Mouse (Mus musculus) gastrocnemius, adult 2 months (tissue): ENCODE data around the gene Ptpro. TPM values are rescaled to one million over a fixed set of nuclear protein-coding genes. Genes with fewer than 3 reads are reported as not detected.
"Not testable (repeated sequence)": the region's sequence is repeated elsewhere in the genome, so short reads cannot be mapped to it uniquely, and the experiment has no call there.

Source experiments
- DNase-seq: peaks from one replicate; pipeline ENCODE4 v3.0.0; 2022
- H3K27ac ChIP-seq: fragments of 200-600 bp; 2 replicates; pipeline ENCODE4 v1.8.1; 2022; ENCODE audit warnings: mild to moderate bottlenecking
- H3K4me3 ChIP-seq: fragments of 200-600 bp; 2 replicates; pipeline ENCODE4 v1.8.1; 2022; ENCODE audit warnings: mild to moderate bottlenecking, moderate library complexity
- CTCF ChIP-seq: fragments of 200-600 bp; IDR thresholded peaks from 2 replicates; pipeline ENCODE4 v1.8.1; 2022; ENCODE audit warnings: antibody characterized with exemption, mild to moderate bottlenecking, moderate library complexity
- intact Hi-C: fragments of 180-260 bp; cut with DNase I; formaldehyde crosslinking; loops from one replicate; pipeline ENCODE4 v1.15.1; 2025
- total RNA-seq, 2 experiments: library from RNA; stranded (reverse); gene quantifications; 2 replicates each; pipeline ENCODE4 v1.2.3; 2021

Ptpro gene
- total RNA-seq, 2 experiments from 2014 or later = 0.26 to 0.73 TPM

DNA sequence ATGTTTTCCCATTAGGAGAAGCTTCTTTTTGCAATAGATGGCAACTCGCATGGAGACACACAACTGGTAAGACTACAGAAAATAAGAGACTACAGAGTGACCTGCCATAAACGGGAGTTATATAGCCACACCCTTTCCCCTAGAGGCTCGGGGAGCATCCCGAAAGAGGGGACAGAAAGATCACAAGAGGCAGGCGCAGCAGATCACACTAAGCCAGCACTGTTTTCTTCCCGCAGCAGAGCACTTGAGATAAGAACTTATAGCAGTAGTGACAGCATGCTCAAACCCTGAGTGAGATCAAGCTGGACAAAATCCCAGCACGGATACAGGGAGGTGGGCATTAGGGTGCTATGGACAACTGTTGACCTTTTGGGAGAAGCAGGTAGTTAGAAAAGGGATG, 203.9 kb downstream of the Ptpro start:
- peak overlapping the region; percentile 41; the same call in 1 of the 2 replicates for H3K27ac ChIP-seq
- H3K4me3 ChIP-seq = peak overlapping the region; percentile 51
- TF ChIP-seq CTCF = no peak
- intact Hi-C loops = no loop called here
- no peak for DNase-seq

DNA sequence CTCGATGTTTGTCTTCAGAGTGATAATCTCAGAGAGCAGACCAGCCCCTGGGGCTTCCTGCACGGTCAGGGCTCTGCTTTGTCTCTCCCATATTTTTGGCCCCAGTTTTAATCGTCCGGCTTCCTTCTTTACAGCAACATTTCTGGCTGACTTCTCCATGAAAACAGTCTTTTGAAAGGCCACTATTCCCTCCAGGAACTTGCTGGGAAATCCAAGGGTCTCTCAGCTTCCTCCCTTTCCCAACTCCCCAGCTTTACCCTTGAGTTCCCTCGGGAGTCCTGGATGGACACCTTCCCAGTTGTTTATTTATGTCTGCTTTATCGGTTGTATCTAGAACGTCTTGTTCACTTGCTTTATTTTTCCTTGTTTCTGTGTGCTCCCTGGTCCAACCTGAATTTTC, 205.1 kb downstream of the Ptpro start:
- Histone ChIP-seq H3K4me3 (no peak overlapping the region), H3K27ac (peak overlapping the region; percentile 41)
- no peak for DNase-seq
- no peak for TF ChIP-seq CTCF
- intact Hi-C loops = no loop called here

DNA sequence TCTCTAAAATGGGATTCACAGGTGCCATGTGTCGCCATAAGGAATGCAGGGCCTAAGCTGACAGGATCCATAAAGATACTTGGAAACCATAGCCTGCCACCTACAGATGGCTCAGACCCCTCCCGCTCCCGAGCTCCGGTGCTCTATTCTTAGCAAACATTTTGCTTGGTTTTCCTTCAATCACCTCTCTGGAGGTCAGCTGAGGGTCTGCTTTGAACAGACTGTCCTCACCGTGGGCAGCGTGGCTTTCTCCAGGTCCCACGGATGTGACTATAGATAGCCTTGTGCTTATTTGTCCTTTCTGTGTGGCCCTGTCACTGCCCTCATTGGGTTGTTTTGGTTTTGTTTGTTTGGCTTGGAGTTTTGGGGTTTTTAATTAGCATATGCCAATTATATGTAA, 206.0 kb downstream of the Ptpro start:
- intact Hi-C loops = no loop called here
- Histone ChIP-seq H3K4me3 (no peak overlapping the region), H3K27ac (peak overlapping the region; percentile 41)
- no peak for DNase-seq
- no peak for TF ChIP-seq CTCF

DNA sequence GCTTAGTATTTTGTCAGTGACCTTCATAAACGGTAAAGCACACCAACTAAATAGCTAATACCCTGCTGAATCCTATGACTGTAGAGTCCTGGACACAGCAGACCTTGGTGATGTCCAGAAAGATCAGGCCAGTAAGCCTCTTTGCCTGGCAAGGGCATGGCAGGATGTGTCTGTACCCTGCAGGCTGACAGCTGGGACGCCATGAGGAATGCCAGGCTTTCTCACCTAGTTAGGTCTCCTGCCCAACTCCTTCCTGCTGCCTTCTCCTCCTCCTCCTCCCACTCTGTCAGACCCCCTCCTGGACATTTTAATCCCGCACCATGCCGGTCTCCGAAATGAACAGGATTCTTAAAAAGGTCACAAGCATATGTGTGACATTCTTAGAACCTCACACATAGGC, 211.7 kb downstream of the Ptpro start:
- Histone ChIP-seq H3K27ac (peak overlapping the region; percentile 8; the same call in 1 of the 2 replicates), H3K4me3 (no peak overlapping the region)
- TF ChIP-seq CTCF = no peak
- intact Hi-C loops = no loop called here
- no peak for DNase-seq

DNA sequence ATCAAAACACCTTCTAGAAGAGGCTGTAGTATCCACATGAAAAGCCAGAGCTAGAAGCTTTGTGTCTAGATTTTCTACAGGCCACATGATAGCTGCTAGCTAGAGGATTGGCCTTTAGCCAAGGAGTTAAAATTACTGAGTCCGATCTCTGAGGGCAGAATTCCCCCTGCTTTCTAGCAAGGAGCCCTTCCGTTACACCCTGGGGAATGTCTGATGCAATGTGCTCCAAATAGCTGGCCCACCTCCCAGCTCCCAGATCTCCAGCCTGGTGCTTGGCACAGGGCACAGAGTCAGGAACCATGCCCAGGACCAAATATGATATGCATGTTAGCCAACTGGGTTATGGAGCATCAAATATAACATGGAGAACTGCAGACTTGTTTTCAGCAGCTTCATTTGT, 213.1 kb downstream of the Ptpro start:
- Histone ChIP-seq H3K27ac (peak overlapping the region; percentile 16; the same call in 1 of the 2 replicates), H3K4me3 (no peak overlapping the region)
- intact Hi-C loops = no loop called here
- TF ChIP-seq CTCF = no peak
- DNase-seq = peak; percentile 87

DNA sequence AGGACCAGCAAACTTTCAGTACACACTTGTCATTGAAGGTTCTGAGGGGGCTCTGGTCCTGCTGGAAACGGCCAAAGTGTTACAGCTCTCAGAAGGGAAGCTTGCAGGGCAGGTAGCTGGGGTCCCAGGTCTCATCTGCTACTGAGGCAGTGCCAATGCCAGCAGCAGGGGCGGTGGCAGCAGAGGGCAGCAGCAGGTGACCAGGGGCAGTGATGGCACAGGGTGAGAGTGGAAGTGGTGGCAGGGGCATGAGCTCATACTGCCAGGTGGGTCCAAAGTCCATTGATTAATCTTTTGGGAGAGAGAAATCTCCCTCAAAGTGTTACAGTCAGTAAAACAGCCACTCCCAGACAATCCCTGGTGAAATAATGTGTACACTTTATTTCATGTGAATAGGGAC, 214.1 kb downstream of the Ptpro start:
- intact Hi-C loops = no loop called here
- no peak for DNase-seq
- no peak for TF ChIP-seq CTCF
- no peak overlapping the region for H3K4me3 ChIP-seq
- H3K27ac ChIP-seq = 0 out of 2 replicates have a peak overlapping the region, but pooled peaks have one; percentile 5

GRCm38 (mm10) chr6:137467696-137468095, 215.6 kb downstream of the Ptpro start:
- no peak for DNase-seq
- Histone ChIP-seq H3K4me3 (no peak overlapping the region), H3K27ac (no peak overlapping the region)
- no peak for TF ChIP-seq CTCF
- intact Hi-C loops = no loop called here

DNA sequence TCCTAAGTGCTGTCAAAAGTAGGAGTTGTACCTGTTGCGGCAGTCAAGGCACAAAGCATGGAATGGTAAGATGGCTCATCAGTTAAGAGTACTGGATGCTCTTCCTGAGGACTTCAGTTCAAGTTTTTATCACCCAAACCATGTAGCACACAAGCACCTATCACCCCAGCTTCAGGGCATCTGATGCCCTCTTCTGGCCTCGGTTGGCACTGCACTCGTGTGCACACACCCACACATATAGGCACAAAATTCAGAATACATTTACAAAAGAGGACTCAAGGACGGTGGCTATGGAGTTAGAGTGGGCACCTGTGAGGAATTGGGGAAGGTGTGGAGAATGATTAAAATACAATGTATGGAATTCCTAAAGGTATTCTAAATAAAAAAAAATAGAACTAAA, 217.4 kb downstream of the Ptpro start:
- H3K4me3 ChIP-seq = no peak overlapping the region
- peak; percentile 11; the same call in 1 of the 2 replicates for TF ChIP-seq CTCF
- intact Hi-C loops = no loop called here
- no peak overlapping the region for H3K27ac ChIP-seq
- no peak for DNase-seq

GRCm38 (mm10) chr6:137470901-137471598, 218.9 kb downstream of the Ptpro start:
- no peak overlapping the region for H3K4me3 ChIP-seq
- no peak for TF ChIP-seq CTCF
- H3K27ac ChIP-seq = peak overlapping the region; percentile 59
- intact Hi-C loops = no loop called here
- DNase-seq = peak; percentile 85

- Histone ChIP-seq H3K27ac (peak overlapping the region; percentile 35; the same call in 1 of the 2 replicates), H3K4me3 (no peak overlapping the region)
- intact Hi-C loops = no loop called here
- no peak for DNase-seq
- TF ChIP-seq CTCF = no peak
Measured at GRCm38 (mm10) chr6:137472129-137472528, 220.0 kb downstream of the Ptpro start.

DNA sequence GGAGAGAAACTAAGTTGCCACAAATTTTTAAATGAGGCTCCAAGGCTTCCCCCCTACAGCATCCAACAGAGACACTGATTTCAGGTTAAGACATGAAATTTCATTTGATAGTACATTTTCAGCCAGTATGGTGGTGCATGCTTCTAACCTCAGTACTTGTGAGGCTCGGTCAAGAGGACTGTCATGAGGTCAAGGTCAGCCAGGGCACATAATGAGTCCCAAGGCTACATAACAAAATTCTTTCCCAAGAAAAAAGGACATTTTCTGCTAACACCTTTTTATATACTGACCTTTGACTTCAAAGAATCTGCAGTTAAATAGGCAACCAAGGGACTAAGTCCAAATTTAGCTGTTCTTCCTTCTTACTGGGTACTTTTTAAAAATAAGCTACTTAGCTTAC, 221.3 kb downstream of the Ptpro start:
- DNase-seq = no peak
- intact Hi-C loops = no loop called here
- peak overlapping the region; percentile 51; the same call in 1 of the 2 replicates for H3K27ac ChIP-seq
- TF ChIP-seq CTCF = no peak
- H3K4me3 ChIP-seq = no peak overlapping the region

DNA sequence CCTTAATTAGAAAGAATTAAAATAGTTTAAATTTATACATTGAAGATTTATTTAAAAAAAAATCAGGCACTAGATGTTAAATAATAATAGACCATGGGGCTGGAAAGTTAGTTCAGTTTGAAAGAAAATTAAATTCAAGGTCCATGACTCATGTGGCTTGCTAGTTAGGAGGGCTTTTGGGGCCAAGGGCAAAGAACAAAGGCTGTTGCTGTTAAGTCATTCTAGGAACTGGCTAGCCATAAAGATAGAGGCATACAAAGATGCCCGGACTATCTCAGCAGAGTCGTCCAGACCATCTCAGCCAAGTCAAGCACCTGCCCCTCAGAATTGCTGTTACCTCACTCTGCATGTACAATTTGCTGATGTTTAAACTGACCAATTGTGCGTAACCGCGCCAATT, 223.6 kb downstream of the Ptpro start:
- H3K27ac ChIP-seq, DNase-seq, intact Hi-C loops, H3K4me3 ChIP-seq: not testable (repeated sequence)

GRCm38 (mm10) chr6:137482891-137483290, 230.8 kb downstream of the Ptpro start:
- Histone ChIP-seq H3K4me3 (no peak overlapping the region), H3K27ac (no peak overlapping the region)
- intact Hi-C loops = no loop called here
- TF ChIP-seq CTCF = no peak
- DNase-seq = no peak

- H3K27ac ChIP-seq = peak overlapping the region; percentile 70; the same call in 1 of the 2 replicates
- peak; percentile 62 for DNase-seq
- intact Hi-C loops = no loop called here
- no peak for TF ChIP-seq CTCF
- H3K4me3 ChIP-seq = no peak overlapping the region
Measured at GRCm38 (mm10) chr6:137487443-137487842, 235.3 kb downstream of the Ptpro start.
